Mouse (Mus musculus): Measurements from ENCODE around the gene Slc7a10.
A peak's percentile ranks its signal among the peaks of the same experiment; 100 is the strongest.
"Not testable (repeated sequence)": the region's sequence is repeated elsewhere in the genome, so short reads cannot be mapped to it uniquely, and the experiment has no call there.

Slc7a10 gene

GRCm38 (mm10) chr7:35175533-35175932, 10.7 kb upstream of the Slc7a10 start:
- no peak for DNase-seq

- DNase-seq, result no peak
Observed at GRCm38 (mm10) chr7:35176412-35177381, 9.5 kb upstream of the Slc7a10 start.

GRCm38 (mm10) chr7:35184833-35185724, 1.1 kb upstream of the Slc7a10 start:
- DNase-seq, result no peak

GRCm38 (mm10) chr7:35189699-35190098, 3.5 kb downstream of the Slc7a10 start:
- DNase-seq, result no peak

GRCm38 (mm10) chr7:35191276-35191675, 5.1 kb downstream of the Slc7a10 start:
- no peak for DNase-seq

GRCm38 (mm10) chr7:35197022-35197421, 10.8 kb downstream of the Slc7a10 start:
- no peak for DNase-seq

GRCm38 (mm10) chr7:35198981-35199754, 13.0 kb downstream of the Slc7a10 start:
- no peak for DNase-seq

GRCm38 (mm10) chr7:35199755-35200154, 13.6 kb downstream of the Slc7a10 start:
- no peak for DNase-seq

GRCm38 (mm10) chr7:35211791-35212190, 25.6 kb downstream of the Slc7a10 start:
- DNase-seq, result no peak

- DNase-seq, result peak; percentile 51
Observed at GRCm38 (mm10) chr7:35214442-35215222, 28.4 kb downstream of the Slc7a10 start.

GRCm38 (mm10) chr7:35215225-35215624, 29.0 kb downstream of the Slc7a10 start, which contains the start of gene Lrp3:
Gene Lrp3, minus strand, starts transcription at chr7:35215498.
- DNase-seq, result peak; percentile 74

- no peak for DNase-seq
Observed at GRCm38 (mm10) chr7:35215731-35216130, 29.5 kb downstream of the Slc7a10 start.

GRCm38 (mm10) chr7:35220694-35221365, 34.6 kb downstream of the Slc7a10 start:
- DNase-seq, result no peak

- DNase-seq, result peak; percentile 55
Observed at GRCm38 (mm10) chr7:35230333-35230732, 44.1 kb downstream of the Slc7a10 start.

- no peak for DNase-seq
Observed at GRCm38 (mm10) chr7:35232796-35233455, 46.7 kb downstream of the Slc7a10 start.

GRCm38 (mm10) chr7:35233861-35234260, 47.7 kb downstream of the Slc7a10 start:
- no peak for DNase-seq

- peak; percentile 99 for DNase-seq
Observed at GRCm38 (mm10) chr7:35234361-35235245, 48.4 kb downstream of the Slc7a10 start.

- peak; percentile 61 for DNase-seq
Observed at GRCm38 (mm10) chr7:35235308-35235707, 49.1 kb downstream of the Slc7a10 start.

- not testable (repeated sequence) for DNase-seq
Observed at GRCm38 (mm10) chr7:35237935-35238334, 51.8 kb downstream of the Slc7a10 start.

All from right cerebral cortex, postnatal 4 days (tissue).